Mouse (Mus musculus): ENCODE measurements around the gene Hyal3. TPM values are rescaled to one million over a fixed set of nuclear protein-coding genes. Genes with fewer than 3 reads are reported as not detected.

The Hyal3 gene
- total RNA-seq (2014; rRNA removed) (0.13 and 0.18 TPM in 2 replicates), polyA plus RNA-seq (2012; rRNA removed) (0.29 and 0.54 TPM in 2 replicates)

GRCm38 (mm10) chr9:107580501-107581317, at the start of gene Hyal3:
Gene Hyal3 (plus strand): TSS chr9:107580818.
- H3K79me2 ChIP-seq (ENCODE audit: control insufficient read depth, insufficient read depth, low read length): peaks cover 15% of the 10 kb centered on the region; the same call in 1 of the 2 replicates
- H3K27me3 ChIP-seq (ENCODE audit: control insufficient read depth, insufficient read depth, low read length): no peaks in the 10 kb centered on the region
- peaks cover 26% of the 10 kb centered on the region for H3K4me1 ChIP-seq (ENCODE audit: control insufficient read depth, insufficient read depth, low read length)
- peak within 1 kb of the TSS; percentile 74 for H3K9ac ChIP-seq (ENCODE audit: low read depth, low read length)
- H3K4me3 ChIP-seq (ENCODE audit: insufficient read depth, low read depth, low read length): peak within 1 kb of the TSS; percentile 67
- no peak for TF ChIP-seq CTCF (IDR thresholded peaks at IDR 0.05; ENCODE audit: low read depth, low read length)
- TF ChIP-seq POLR2A (IDR thresholded peaks at IDR 0.05; ENCODE audit: extremely low read depth, insufficient read depth, low read length): peak; percentile 87
- DNase-seq (ENCODE audit: extremely low read depth, low read depth, low spot score): peak; percentile 95
- H3K36me3 ChIP-seq (ENCODE audit: control insufficient read depth, insufficient read depth, low read length): peaks cover 2% of the 10 kb centered on the region; the same call in 1 of the 2 replicates
- H3K27ac ChIP-seq (replicated peaks; ENCODE audit: insufficient read depth, low read depth, low read length): peak within 1 kb of the TSS; percentile 57
- WGBS: under 1% methylated on average over 32 of the region's 32 CpGs

GRCm38 (mm10) chr9:107533791-107534407, 46.7 kb upstream of the Hyal3 start, which contains the start of gene Tmem115:
Gene Tmem115 (plus strand): TSS chr9:107533945.
- Histone ChIP-seq H3K79me2 (ENCODE audit: control insufficient read depth, insufficient read depth, low read length) (peaks cover 28% of the 10 kb centered on the region; the same call in 1 of the 2 replicates), H3K4me1 (ENCODE audit: control insufficient read depth, insufficient read depth, low read length) (peaks cover 16% of the 10 kb centered on the region), H3K9ac (ENCODE audit: low read depth, low read length) (peak within 1 kb of the TSS; percentile 93), H3K27ac (replicated peaks; ENCODE audit: insufficient read depth, low read depth, low read length) (peak within 1 kb of the TSS; percentile 84), H3K27me3 (ENCODE audit: control insufficient read depth, insufficient read depth, low read length) (no peaks in the 10 kb centered on the region), H3K4me3 (ENCODE audit: insufficient read depth, low read depth, low read length) (peak within 1 kb of the TSS; percentile 93), H3K36me3 (ENCODE audit: control insufficient read depth, insufficient read depth, low read length) (no peaks in the 10 kb centered on the region; the same call in 1 of the 2 replicates)
- WGBS: under 1% methylated on average over 48 of the region's 48 CpGs
- TF ChIP-seq CTCF (IDR thresholded peaks at IDR 0.05; ENCODE audit: low read depth, low read length): 0 out of 2 replicates have a peak, but pooled peaks have one; percentile 8
- peak; percentile 78 for TF ChIP-seq POLR2A (IDR thresholded peaks at IDR 0.05; ENCODE audit: extremely low read depth, insufficient read depth, low read length)
- DNase-seq (ENCODE audit: extremely low read depth, low read depth, low spot score): peak; percentile 99

GRCm38 (mm10) chr9:107534408-107535202, 46.0 kb upstream of the Hyal3 start:
- Histone ChIP-seq H3K27me3 (ENCODE audit: control insufficient read depth, insufficient read depth, low read length) (no peaks in the 10 kb centered on the region), H3K4me3 (ENCODE audit: insufficient read depth, low read depth, low read length) (peak overlapping the region; percentile 93), H3K27ac (replicated peaks; ENCODE audit: insufficient read depth, low read depth, low read length) (peak overlapping the region; percentile 84), H3K4me1 (ENCODE audit: control insufficient read depth, insufficient read depth, low read length) (peaks cover 16% of the 10 kb centered on the region), H3K36me3 (ENCODE audit: control insufficient read depth, insufficient read depth, low read length) (no peaks in the 10 kb centered on the region; the same call in 1 of the 2 replicates), H3K9ac (ENCODE audit: low read depth, low read length) (peak overlapping the region; percentile 93), H3K79me2 (ENCODE audit: control insufficient read depth, insufficient read depth, low read length) (peaks cover 28% of the 10 kb centered on the region; the same call in 1 of the 2 replicates)
- TF ChIP-seq POLR2A (IDR thresholded peaks at IDR 0.05; ENCODE audit: extremely low read depth, insufficient read depth, low read length): no peak
- no peak for TF ChIP-seq CTCF (IDR thresholded peaks at IDR 0.05; ENCODE audit: low read depth, low read length)
- no peak for DNase-seq (ENCODE audit: extremely low read depth, low read depth, low spot score)
- under 1% methylated on average over 40 of the region's 40 CpGs for WGBS

- DNase-seq (ENCODE audit: extremely low read depth, low read depth, low spot score): no peak
- H3K79me2 ChIP-seq (ENCODE audit: control insufficient read depth, insufficient read depth, low read length): peaks cover 28% of the 10 kb centered on the region; the same call in 1 of the 2 replicates
Observed at GRCm38 (mm10) chr9:107538231-107538630, 42.4 kb upstream of the Hyal3 start.

GRCm38 (mm10) chr9:107538711-107539110, 41.9 kb upstream of the Hyal3 start:
- Histone ChIP-seq H3K4me1 (ENCODE audit: control insufficient read depth, insufficient read depth, low read length) (peaks cover 24% of the 10 kb centered on the region), H3K79me2 (ENCODE audit: control insufficient read depth, insufficient read depth, low read length) (peaks cover 28% of the 10 kb centered on the region; the same call in 1 of the 2 replicates), H3K27me3 (ENCODE audit: control insufficient read depth, insufficient read depth, low read length) (no peaks in the 10 kb centered on the region), H3K4me3 (ENCODE audit: insufficient read depth, low read depth, low read length) (no peak overlapping the region), H3K27ac (replicated peaks; ENCODE audit: insufficient read depth, low read depth, low read length) (no peak overlapping the region), H3K9ac (ENCODE audit: low read depth, low read length) (no peak overlapping the region), H3K36me3 (ENCODE audit: control insufficient read depth, insufficient read depth, low read length) (no peaks in the 10 kb centered on the region; the same call in 1 of the 2 replicates)
- 88% methylated on average over 3 of the region's 3 CpGs for WGBS
- no peak for DNase-seq (ENCODE audit: extremely low read depth, low read depth, low spot score)
- TF ChIP-seq CTCF (IDR thresholded peaks at IDR 0.05; ENCODE audit: low read depth, low read length): no peak
- no peak for TF ChIP-seq POLR2A (IDR thresholded peaks at IDR 0.05; ENCODE audit: extremely low read depth, insufficient read depth, low read length)

More at GRCm38 (mm10) chr9:107538231-107538630, 42.4 kb upstream of the Hyal3 start:
- H3K4me1 ChIP-seq (ENCODE audit: control insufficient read depth, insufficient read depth, low read length): peaks cover 24% of the 10 kb centered on the region
- H3K36me3 ChIP-seq (ENCODE audit: control insufficient read depth, insufficient read depth, low read length): no peaks in the 10 kb centered on the region; the same call in 1 of the 2 replicates
- no peak for TF ChIP-seq CTCF (IDR thresholded peaks at IDR 0.05; ENCODE audit: low read depth, low read length)
- TF ChIP-seq POLR2A (IDR thresholded peaks at IDR 0.05; ENCODE audit: extremely low read depth, insufficient read depth, low read length): no peak
- no peaks in the 10 kb centered on the region for H3K27me3 ChIP-seq (ENCODE audit: control insufficient read depth, insufficient read depth, low read length)
- no peak overlapping the region for H3K27ac ChIP-seq (replicated peaks; ENCODE audit: insufficient read depth, low read depth, low read length)
- H3K4me3 ChIP-seq (ENCODE audit: insufficient read depth, low read depth, low read length): no peak overlapping the region
- WGBS: 87% methylated on average over 7 of the region's 7 CpGs
- H3K9ac ChIP-seq (ENCODE audit: low read depth, low read length): no peak overlapping the region
